Mouse (Mus musculus): ENCODE results near the gene Cactin.

Gene Cactin

GRCm38 (mm10) chr10:81365672-81366476 lies 45.0 kb downstream of the Cactin start, which contains the start of gene 4930404N11Rik:
4930404N11Rik (minus strand) TSS chr10:81365816.
- H3K4me1 ChIP-seq (replicated peaks; ENCODE audit: low read depth, low read length) = peaks cover 98% of the 10 kb centered on the region
- H3K27me3 ChIP-seq (ENCODE audit: insufficient read depth, low read length) = peaks cover 2% of the 10 kb centered on the region; the same call in 1 of the 2 replicates
- peaks cover 91% of the 10 kb centered on the region for H3K36me3 ChIP-seq (ENCODE audit: insufficient read depth, low read length)
- H3K9me3 ChIP-seq (ENCODE audit: low read length) = no peaks in the 10 kb centered on the region
- peak within 1 kb of the TSS; percentile 66 for H3K4me3 ChIP-seq (replicated peaks; ENCODE audit: low read length)
- TF ChIP-seq NANOG (IDR thresholded peaks at IDR 0.05; ENCODE audit: borderline replicate concordance, low read length) = no peak
- no peak for TF ChIP-seq CTCF (conservative IDR thresholded peaks at IDR 0.05; ENCODE audit: low read length)
- TF ChIP-seq POU5F1 (IDR thresholded peaks at IDR 0.05; ENCODE audit: borderline replicate concordance, low read length) = no peak

GRCm38 (mm10) chr10:81366477-81367206 lies 45.7 kb downstream of the Cactin start:
- TF ChIP-seq CTCF (conservative IDR thresholded peaks at IDR 0.05; ENCODE audit: low read length) (no peak), POU5F1 (IDR thresholded peaks at IDR 0.05; ENCODE audit: borderline replicate concordance, low read length) (no peak), NANOG (IDR thresholded peaks at IDR 0.05; ENCODE audit: borderline replicate concordance, low read length) (no peak)
- H3K4me3 ChIP-seq (replicated peaks; ENCODE audit: low read length) = no peak overlapping the region
- peaks cover 98% of the 10 kb centered on the region for H3K4me1 ChIP-seq (replicated peaks; ENCODE audit: low read depth, low read length)
- H3K27me3 ChIP-seq (ENCODE audit: insufficient read depth, low read length) = peaks cover 2% of the 10 kb centered on the region; the same call in 1 of the 2 replicates
- peaks cover 91% of the 10 kb centered on the region for H3K36me3 ChIP-seq (ENCODE audit: insufficient read depth, low read length)
- no peaks in the 10 kb centered on the region for H3K9me3 ChIP-seq (ENCODE audit: low read length)

GRCm38 (mm10) chr10:81367207-81367495 lies 46.2 kb downstream of the Cactin start:
- TF ChIP-seq POU5F1 (IDR thresholded peaks at IDR 0.05; ENCODE audit: borderline replicate concordance, low read length) (no peak), NANOG (IDR thresholded peaks at IDR 0.05; ENCODE audit: borderline replicate concordance, low read length) (no peak), CTCF (conservative IDR thresholded peaks at IDR 0.05; ENCODE audit: low read length) (no peak)
- Histone ChIP-seq H3K27me3 (ENCODE audit: insufficient read depth, low read length) (peaks cover 2% of the 10 kb centered on the region; the same call in 1 of the 2 replicates), H3K4me1 (replicated peaks; ENCODE audit: low read depth, low read length) (peaks cover 98% of the 10 kb centered on the region), H3K9me3 (ENCODE audit: low read length) (no peaks in the 10 kb centered on the region), H3K36me3 (ENCODE audit: insufficient read depth, low read length) (peaks cover 91% of the 10 kb centered on the region), H3K4me3 (replicated peaks; ENCODE audit: low read length) (no peak overlapping the region)

GRCm38 (mm10) chr10:81375322-81375721 lies 54.4 kb downstream of the Cactin start:
- no peaks in the 10 kb centered on the region for H3K27me3 ChIP-seq (ENCODE audit: insufficient read depth, low read length)
- TF ChIP-seq POU5F1 (IDR thresholded peaks at IDR 0.05; ENCODE audit: borderline replicate concordance, low read length) = no peak
- TF ChIP-seq CTCF (conservative IDR thresholded peaks at IDR 0.05; ENCODE audit: low read length) = no peak
- TF ChIP-seq NANOG (IDR thresholded peaks at IDR 0.05; ENCODE audit: borderline replicate concordance, low read length) = no peak

More at GRCm38 (mm10) chr10:81375322-81375721, 54.4 kb downstream of the Cactin start:
- H3K4me3 ChIP-seq (replicated peaks; ENCODE audit: low read length) = peak overlapping the region; percentile 96
- H3K36me3 ChIP-seq (ENCODE audit: insufficient read depth, low read length) = peaks cover 72% of the 10 kb centered on the region
- peaks cover 85% of the 10 kb centered on the region for H3K4me1 ChIP-seq (replicated peaks; ENCODE audit: low read depth, low read length)
- H3K9me3 ChIP-seq (ENCODE audit: low read length) = no peaks in the 10 kb centered on the region

Measured in E14TG2a.4 (cell line).